Mouse (Mus musculus) MEL (cell line): ENCODE measurements at regions not wholly inside any gene's neighbourhood (a gene's known extent, or its start where the extent isn't known, plus 50 kb on each side); places are given as distances from the start of the nearest gene placed in this dataset.

Experiments
- BHLHE40 ChIP-seq: IDR thresholded peaks from 2 replicates; pipeline ENCODE4 v1.6.1; 2012; ENCODE audit warnings: low read depth, mild to moderate bottlenecking, inconsistent platforms, low read length, improper control_type of control experiment, borderline replicate concordance
- HCFC1 ChIP-seq: IDR thresholded peaks from 2 replicates; pipeline ENCODE4 v1.6.1; 2012; ENCODE audit warnings: low read depth, mild to moderate bottlenecking, inconsistent platforms, low read length, improper control_type of control experiment, moderate library complexity
- MAFK ChIP-seq: IDR thresholded peaks from 2 replicates; pipeline ENCODE4 v1.6.1; 2011; ENCODE audit warnings: low read depth, mild to moderate bottlenecking, low read length, improper control_type of control experiment, borderline replicate concordance
- POLR2A ChIP-seq, 2 experiments: IDR thresholded peaks; 2 replicates each; pipeline ENCODE4 v1.6.1; 2011 to 2012; ENCODE audit warnings: low read length in 2 of 2, mild to moderate bottlenecking in 2 of 2, control low read depth in 1 of 2, improper control_type of control experiment in 1 of 2, low read depth in 1 of 2, moderate library complexity in 1 of 2; ENCODE audit not compliant: control insufficient read depth in 1 of 2, insufficient read depth in 1 of 2, poor library complexity in 1 of 2

DNA sequence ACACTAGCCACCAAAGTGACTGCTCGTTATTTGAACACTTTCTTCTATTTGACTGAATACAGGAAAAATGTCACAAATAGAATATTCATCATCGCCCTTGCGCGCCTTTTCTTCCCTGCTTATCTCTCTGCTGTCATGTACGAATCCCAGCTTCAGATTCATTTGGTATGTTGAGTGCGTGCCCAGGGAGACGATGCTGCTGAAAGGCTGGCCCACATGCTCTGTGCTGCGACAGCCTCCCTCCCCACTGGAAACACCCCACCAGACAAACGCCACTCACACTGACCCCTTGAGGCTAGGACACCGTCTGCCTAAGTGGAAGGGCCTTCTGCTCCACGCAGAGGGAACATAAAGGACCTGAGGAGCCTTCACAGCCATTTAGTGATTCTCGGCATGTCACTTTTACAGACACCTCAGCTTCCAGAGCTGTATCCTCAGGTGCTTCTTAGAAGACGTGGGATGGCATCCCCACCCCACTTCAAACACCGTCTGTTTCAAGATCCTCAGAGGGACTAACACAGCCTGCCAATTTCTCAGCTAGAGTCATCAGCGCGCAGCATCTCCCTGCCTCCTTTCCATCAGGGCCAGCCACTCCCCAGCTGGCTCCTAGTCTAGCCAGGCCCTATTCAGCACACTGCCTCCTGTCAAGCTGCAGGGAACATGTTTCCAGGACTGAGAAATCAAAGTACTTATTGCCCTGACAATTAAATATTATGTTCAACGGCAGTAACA lies 396.6 kb downstream of the Bcor start:
- no peak for TF ChIP-seq BHLHE40
- no peak for TF ChIP-seq POLR2A (IDR thresholded peaks at IDR 0.05; ENCODE audit: control insufficient read depth in 1 of 2, insufficient read depth in 1 of 2, low read depth in 1 of 2, low read length in 2 of 2, poor library complexity in 1 of 2)
- no peak for TF ChIP-seq HCFC1
- no peak for TF ChIP-seq MAFK
